19 mouse cellular contexts compared by ENCODE assay signal in genomic region chr1:183802351-183802750, GRCm38 (mm10).
"Had no signal": no experiment of that assay in that cellular context is flagged by ENCODE, and none has a peak within 500 bp of the region (broad histone marks: within the 10 kb centered on the region; RNA-seq: fewer than 3 reads in every experiment).

No protein-coding gene starts in this region.

- H3K9me3 ChIP-seq: liver, embryonic 13.5 days; neural tube, embryonic 12.5 days; neural tube, embryonic 15.5 days had no signal

- H3K9ac ChIP-seq: liver, embryonic 13.5 days; neural tube, embryonic 12.5 days; neural tube, embryonic 15.5 days had no signal

- H3K4me1 ChIP-seq: liver, embryonic 13.5 days; neural tube, embryonic 12.5 days; neural tube, embryonic 15.5 days had no signal

- H3K4me2 ChIP-seq: liver, embryonic 13.5 days; midbrain, embryonic 11.5 days; neural tube, embryonic 12.5 days; neural tube, embryonic 15.5 days had no signal

- H3K27me3 ChIP-seq: liver, embryonic 13.5 days; neural tube, embryonic 12.5 days; neural tube, embryonic 15.5 days had no signal

- DNase-seq: kidney, adult 18-20 months; kidney, adult 9 months; kidney, postnatal 25 days; layer of hippocampus, adult 9-11 months; liver, embryonic 13.5 days; lung, adult 2 months; midbrain, embryonic 14.5 days; right cerebral cortex, adult 18-20 months; right cerebral cortex, postnatal 14 days; spleen, adult 18-20 months; thymus, adult 18-20 months; thymus, postnatal 36 days had no signal

- H3K36me3 ChIP-seq: liver, embryonic 13.5 days; neural tube, embryonic 12.5 days; neural tube, embryonic 15.5 days had no signal

- ATAC-seq: intestine, embryonic 16.5 days had no signal

- H3K27ac ChIP-seq: kidney, postnatal 0 days; layer of hippocampus, adult 2 months; liver, embryonic 13.5 days; macrophage; neural tube, embryonic 12.5 days; neural tube, embryonic 15.5 days had no signal

- H3K4me3 ChIP-seq: layer of hippocampus, adult 2 months; liver, embryonic 13.5 days; neural tube, embryonic 12.5 days; neural tube, embryonic 15.5 days had no signal
